Mouse (Mus musculus) spleen, postnatal 4 days (tissue): ENCODE measurements around the gene Klrk1.
"Not testable (repeated sequence)": the region's sequence is repeated elsewhere in the genome, so short reads cannot be mapped to it uniquely, and the experiment has no call there.

Experiments used
- DNase-seq, 2 experiments: peaks; one replicate each; pipeline ENCODE4 v3.0.0; 2022; ENCODE audit warnings: low spot score in 2 of 2

Gene Klrk1

GRCm38 (mm10) chr6:129623735-129624134, at the start of gene Klrk1:
TSS of gene Klrk1 (minus strand) at chr6:129623864.
- DNase-seq: no peak

- DNase-seq: not testable (repeated sequence)
Measured at GRCm38 (mm10) chr6:129661301-129661700, 37.6 kb upstream of the Klrk1 start.

GRCm38 (mm10) chr6:129660589-129660988, 36.9 kb upstream of the Klrk1 start, which contains the start of gene Klrc2:
TSS of gene Klrc2 (minus strand) at chr6:129660689.
- DNase-seq: not testable (repeated sequence)

GRCm38 (mm10) chr6:129644054-129644453, 20.4 kb upstream of the Klrk1 start:
- not testable (repeated sequence) for DNase-seq

GRCm38 (mm10) chr6:129643237-129643636, 19.6 kb upstream of the Klrk1 start, which contains the start of gene Klrc3:
TSS of gene Klrc3 (minus strand) at chr6:129643337.
- not testable (repeated sequence) for DNase-seq

GRCm38 (mm10) chr6:129631046-129631445, 7.4 kb upstream of the Klrk1 start:
- DNase-seq: not testable (repeated sequence)

- no peak for DNase-seq
Measured at GRCm38 (mm10) chr6:129608372-129608771, 15.3 kb downstream of the Klrk1 start.

GRCm38 (mm10) chr6:129591508-129591907, 32.2 kb downstream of the Klrk1 start, which contains the start of gene Klrd1:
TSS of gene Klrd1 (plus strand) at chr6:129591782.
- no peak for DNase-seq

- DNase-seq: no peak
Measured at GRCm38 (mm10) chr6:129583014-129583413, 40.6 kb downstream of the Klrk1 start.

- no peak for DNase-seq
Measured at GRCm38 (mm10) chr6:129581896-129582295, 41.8 kb downstream of the Klrk1 start.

- DNase-seq: no peak
Measured at GRCm38 (mm10) chr6:129581274-129581673, 42.4 kb downstream of the Klrk1 start.

- DNase-seq: no peak
Measured at GRCm38 (mm10) chr6:129577605-129578004, 46.1 kb downstream of the Klrk1 start, which contains the start of gene Klre1. TSS of gene Klre1 (plus strand) at chr6:129577905.

- no peak for DNase-seq
Measured at GRCm38 (mm10) chr6:129575315-129575714, 48.3 kb downstream of the Klrk1 start.

GRCm38 (mm10) chr6:129565257-129565656, 58.4 kb downstream of the Klrk1 start:
- DNase-seq: no peak
